ENCODE assay signal across 8 mouse cellular contexts in genomic region chr11:48838181-48838797, GRCm38 (mm10). TPM values are rescaled to one million over a fixed set of nuclear protein-coding genes. Genes with fewer than 3 reads are reported as not detected.
A peak's percentile ranks its signal among the peaks of the same experiment; 100 is the strongest.
DNase-seq lines count a peak whose midpoint lies in the region; ATAC-seq and TF ChIP-seq lines count a peak whose summit lies in the region.

No protein-coding gene starts in this region.

- no peaks in the 10 kb centered on the region for H3K27me3 ChIP-seq in MEL (ENCODE audit: control insufficient read depth in 1 of 2, insufficient read depth in 2 of 2, low read length in 2 of 2)
- H3K27me3 ChIP-seq in forebrain, embryonic 11.5 days (ENCODE audit: control insufficient read depth, insufficient read depth, low read length), result peaks cover 6% of the 10 kb centered on the region; the same call in 1 of the 2 replicates
- no peaks in the 10 kb centered on the region for H3K27me3 ChIP-seq in stomach, embryonic 15.5 days (replicated peaks)

- H3K36me3 ChIP-seq in MEL (ENCODE audit: control insufficient read depth in 1 of 2, insufficient read depth in 2 of 2, low read length in 2 of 2), result peaks cover 0 to 14% of the 10 kb centered on the region in 2 experiments; a peak in 2 of 4 replicates
- H3K36me3 ChIP-seq in forebrain, embryonic 11.5 days (ENCODE audit: control insufficient read depth, insufficient read depth, low read length), result no peaks in the 10 kb centered on the region
- H3K36me3 ChIP-seq in stomach, embryonic 15.5 days, result no peaks in the 10 kb centered on the region

- TF ChIP-seq EP300 in MEL (IDR thresholded peaks at IDR 0.05; ENCODE audit: low read depth in 1 of 2, low read length in 2 of 2), result peak; percentile 66 to 82

- no peaks in the 10 kb centered on the region for H3K9me3 ChIP-seq in MEL (replicated peaks; ENCODE audit: insufficient read depth, low read length)
- H3K9me3 ChIP-seq in forebrain, embryonic 11.5 days (ENCODE audit: control insufficient read depth, low read length), result no peaks in the 10 kb centered on the region
- H3K9me3 ChIP-seq in stomach, embryonic 15.5 days, result no peaks in the 10 kb centered on the region

- peaks cover 0 to 30% of the 10 kb centered on the region in 2 experiments; a peak in 2 of 4 replicates for H3K4me1 ChIP-seq in MEL (ENCODE audit: control insufficient read depth in 1 of 2, insufficient read depth in 2 of 2, low read length in 2 of 2)
- peaks cover 2% of the 10 kb centered on the region; the same call in 1 of the 2 replicates for H3K4me1 ChIP-seq in forebrain, embryonic 11.5 days (replicated peaks; ENCODE audit: control insufficient read depth, insufficient read depth, low read length)
- peaks cover 5% of the 10 kb centered on the region for H3K4me1 ChIP-seq in stomach, embryonic 15.5 days

- peak overlapping the region; percentile 50 for H3K27ac ChIP-seq in MEL (ENCODE audit: control insufficient read depth, low read depth, low read length)
- H3K27ac ChIP-seq in forebrain, embryonic 11.5 days (ENCODE audit: low read depth, low read length), result no peak overlapping the region
- peak overlapping the region; percentile 42 for H3K27ac ChIP-seq in stomach, embryonic 15.5 days

- peak; percentile 10 for DNase-seq in gastrocnemius, postnatal 10 days
- no peak for DNase-seq in gastrocnemius, adult 8-10 months (ENCODE audit: low spot score in 2 of 2)
- DNase-seq in MEL (ENCODE audit: low read depth, low spot score), result peak; percentile 96
- no peak for DNase-seq in forebrain, embryonic 11.5 days (ENCODE audit: low spot score)
- DNase-seq in kidney, adult 8-10 months, result peak; percentile 71 to 72
- no peak for DNase-seq in adrenal gland, postnatal 4 days (ENCODE audit: low spot score in 2 of 2)

- H3K4me3 ChIP-seq in MEL (ENCODE audit: control insufficient read depth in 1 of 2, insufficient read depth in 1 of 2, low read depth in 2 of 2, low read length in 2 of 2), result peak overlapping the region; percentile 87 to 93
- peak overlapping the region; percentile 75 for H3K4me3 ChIP-seq in forebrain, embryonic 11.5 days (ENCODE audit: low read depth, low read length)
- H3K4me3 ChIP-seq in stomach, embryonic 15.5 days (replicated peaks), result peak overlapping the region; percentile 65

- H3K79me2 ChIP-seq in MEL (ENCODE audit: control insufficient read depth, insufficient read depth, low read length, poor library complexity), result no peaks in the 10 kb centered on the region; the same call in 1 of the 2 replicates

- peak overlapping the region; percentile 82 for H3K9ac ChIP-seq in MEL (ENCODE audit: control insufficient read depth, low read depth, low read length, poor library complexity, severe bottlenecking)
- peak overlapping the region; percentile 70; the same call in 1 of the 2 replicates for H3K9ac ChIP-seq in forebrain, embryonic 11.5 days (ENCODE audit: low read length)
- peak overlapping the region; percentile 51; the same call in 1 of the 2 replicates for H3K9ac ChIP-seq in stomach, embryonic 15.5 days

- 3% methylated on average over 16 of the region's 16 CpGs for WGBS in forebrain, embryonic 11.5 days
- 2% methylated on average over 16 of the region's 16 CpGs for WGBS in stomach, embryonic 15.5 days

- 0 out of 2 replicates have a peak, but pooled peaks have one; percentile 10 for ATAC-seq in forebrain, embryonic 11.5 days (replicated peaks; ENCODE audit: low FRiP score)
- ATAC-seq in megakaryocyte, adult 5-6 weeks (ENCODE audit: poor library complexity, severe bottlenecking), result peak; percentile 50
- peak; percentile 30; the same call in 1 of the 2 replicates for ATAC-seq in stomach, embryonic 15.5 days (ENCODE audit: insufficient read depth, low FRiP score, low read depth)

- TF ChIP-seq RAD21 in MEL (IDR thresholded peaks at IDR 0.05; ENCODE audit: low read depth, low read length), result no peak

- no peak for TF ChIP-seq CTCF in MEL (IDR thresholded peaks at IDR 0.05 in 2 of 3, conservative IDR thresholded peaks at IDR 0.05 in 1 of 3; ENCODE audit: control insufficient read depth in 1 of 3, insufficient read depth in 1 of 3, low read depth in 2 of 3, low read length in 3 of 3, poor library complexity in 1 of 3, severe bottlenecking in 1 of 3)

- TF ChIP-seq POLR2A in MEL (IDR thresholded peaks at IDR 0.05; ENCODE audit: control insufficient read depth in 1 of 2, insufficient read depth in 1 of 2, low read depth in 1 of 2, low read length in 2 of 2, poor library complexity in 1 of 2), result peak in 1 of 2 experiments; percentile 59; a peak in 2 of 4 replicates

- H3K4me2 ChIP-seq in forebrain, embryonic 11.5 days (ENCODE audit: low read depth, low read length, severe bottlenecking), result peak overlapping the region; percentile 77
- H3K4me2 ChIP-seq in stomach, embryonic 15.5 days, result peak overlapping the region; percentile 88

TF ChIP-seq in MEL, 35 proteins besides CTCF, POLR2A, EP300 and RAD21 (continues in another document):
- no peak for TF ChIP-seq ZNF384 (IDR thresholded peaks at IDR 0.05; ENCODE audit: low read depth, low read length)
- TF ChIP-seq MEF2A (IDR thresholded peaks at IDR 0.05; ENCODE audit: extremely low read depth, insufficient replicate concordance, low read depth, low read length, poor library complexity, severe bottlenecking), result no peak
- peak; percentile 78 for TF ChIP-seq SIN3A (IDR thresholded peaks at IDR 0.05; ENCODE audit: low read length)
- TF ChIP-seq USF2 (IDR thresholded peaks at IDR 0.05; ENCODE audit: borderline replicate concordance in 1 of 2, insufficient read depth in 1 of 2, low read depth in 1 of 2, low read length in 2 of 2), result peak in 1 of 2 experiments; percentile 55; a peak in 2 of 4 replicates
- peak; percentile 64 for TF ChIP-seq TCF12 (IDR thresholded peaks at IDR 0.05; ENCODE audit: low read depth, low read length)
- no peak for TF ChIP-seq CHD2 (IDR thresholded peaks at IDR 0.05; ENCODE audit: low read length)
- peak; percentile 78 for TF ChIP-seq RCOR1 (IDR thresholded peaks at IDR 0.05; ENCODE audit: low read depth, low read length)

RNA-seq across cellular contexts. Expression of gene Gm12184, which starts 11.8 kb away (rescaled TPM):
- 1 to 10 TPM; 1.8 to 3.6 TPM for total RNA-seq in gastrocnemius, postnatal 10 days (2021)
- total RNA-seq in gastrocnemius, adult 8-10 months (2022), result 1 to 10 TPM; 1.4 to 3.1 (median 1.8) TPM
- total RNA-seq in MEL (2012; rRNA removed), result 7.1 and 10.9 TPM in 2 replicates
- 10 to 100 TPM in 1 of 2 experiments, not detected in 1; 15.3 TPM for polyA plus RNA-seq in MEL (2012; ENCODE audit: insufficient read depth in 1 of 2, insufficient read length in 2 of 2, low read depth in 1 of 2, low replicate concordance in 2 of 2, missing spikeins in 1 of 2)
- polyA plus RNA-seq in forebrain, embryonic 11.5 days (2014; fragmentation: Nextera tagmentation; extraction: Ambion mirVana), result 12.3 and 12.7 TPM in 2 replicates
- 6.1 and 8.5 TPM in 2 replicates for total RNA-seq in megakaryocyte, adult 5-6 weeks (2015)
- 4.6 and 12.1 TPM in 2 replicates for total RNA-seq in megakaryocyte, adult 5-6 weeks (2017)
- 10.3 and 16.4 TPM in 2 replicates for polyA plus RNA-seq in stomach, embryonic 15.5 days (2015; fragmentation: Nextera tagmentation; extraction: Ambion mirVana)
- total RNA-seq in adrenal gland, postnatal 4 days (2021), result 1 to 10 TPM; 5.3 to 5.4 TPM

RNA-seq across cellular contexts. Expression of gene Trim7, which starts 12.3 kb away (rescaled TPM):
- total RNA-seq in gastrocnemius, postnatal 10 days (2021), result 100 to 1,000 TPM; 107 to 110 TPM
- 10 to 100 TPM; 25.5 to 30.8 (median 29.7) TPM for total RNA-seq in gastrocnemius, adult 8-10 months (2022)
- 0.72 and 0.81 TPM in 2 replicates for total RNA-seq in MEL (2012; rRNA removed)
- polyA plus RNA-seq in MEL (2012; ENCODE audit: insufficient read depth in 1 of 2, insufficient read length in 2 of 2, low read depth in 1 of 2, low replicate concordance in 2 of 2, missing spikeins in 1 of 2), result 1 to 10 TPM in 1 of 2 experiments, not detected in 1; 1.3 TPM
- polyA plus RNA-seq in forebrain, embryonic 11.5 days (2014; fragmentation: Nextera tagmentation; extraction: Ambion mirVana), result 0.51 and 2.1 TPM in 2 replicates
- total RNA-seq in megakaryocyte, adult 5-6 weeks (2015), result 0.51 and 0.68 TPM in 2 replicates
- 0.18 and 0.57 TPM in 2 replicates for total RNA-seq in megakaryocyte, adult 5-6 weeks (2017)
- 2.3 and 2.5 TPM in 2 replicates for polyA plus RNA-seq in stomach, embryonic 15.5 days (2015; fragmentation: Nextera tagmentation; extraction: Ambion mirVana)
- 10 to 100 TPM in 1 of 2 experiments, 1 to 10 TPM in 1; 9.5 to 14.2 TPM for total RNA-seq in adrenal gland, postnatal 4 days (2021)

RNA-seq across cellular contexts. Expression of gene Trim41, which starts 21.1 kb away (rescaled TPM):
- 10 to 100 TPM; 22.2 to 22.8 TPM for total RNA-seq in gastrocnemius, postnatal 10 days (2021)
- total RNA-seq in gastrocnemius, adult 8-10 months (2022), result 10 to 100 TPM; 13.7 to 25.0 (median 20.8) TPM
- 31.6 and 37.0 TPM in 2 replicates for total RNA-seq in MEL (2012; rRNA removed)
- 10 to 100 TPM; 56.4 to 76.3 TPM for polyA plus RNA-seq in MEL (2012; ENCODE audit: insufficient read depth in 1 of 2, insufficient read length in 2 of 2, low read depth in 1 of 2, low replicate concordance in 2 of 2, missing spikeins in 1 of 2)
- polyA plus RNA-seq in forebrain, embryonic 11.5 days (2014; fragmentation: Nextera tagmentation; extraction: Ambion mirVana), result 4.5 and 5.6 TPM in 2 replicates
- 11.8 and 13.6 TPM in 2 replicates for total RNA-seq in megakaryocyte, adult 5-6 weeks (2015)
- 39.2 and 43.7 TPM in 2 replicates for total RNA-seq in megakaryocyte, adult 5-6 weeks (2017)
- 5.0 and 6.7 TPM in 2 replicates for polyA plus RNA-seq in stomach, embryonic 15.5 days (2015; fragmentation: Nextera tagmentation; extraction: Ambion mirVana)
- 10 to 100 TPM; 62.4 to 69.7 TPM for total RNA-seq in adrenal gland, postnatal 4 days (2021)

RNA-seq across cellular contexts. Expression of gene Irgm1, which starts 33.2 kb away (rescaled TPM):
- total RNA-seq in gastrocnemius, postnatal 10 days (2021), result 1 to 10 TPM; 5.9 to 7.0 TPM
- 10 to 100 TPM; 12.0 to 13.7 (median 12.9) TPM for total RNA-seq in gastrocnemius, adult 8-10 months (2022)
- total RNA-seq in MEL (2012; rRNA removed), result 7.5 and 10.7 TPM in 2 replicates
- polyA plus RNA-seq in MEL (2012; ENCODE audit: insufficient read depth in 1 of 2, insufficient read length in 2 of 2, low read depth in 1 of 2, low replicate concordance in 2 of 2, missing spikeins in 1 of 2), result 10 to 100 TPM in 1 of 2 experiments, not detected in 1; 10.0 TPM
- 1.5 TPM in 2 replicates for polyA plus RNA-seq in forebrain, embryonic 11.5 days (2014; fragmentation: Nextera tagmentation; extraction: Ambion mirVana)
- total RNA-seq in megakaryocyte, adult 5-6 weeks (2015), result 59.0 and 67.2 TPM in 2 replicates
- 54.1 and 62.0 TPM in 2 replicates for total RNA-seq in megakaryocyte, adult 5-6 weeks (2017)
- 12.8 and 14.3 TPM in 2 replicates for polyA plus RNA-seq in stomach, embryonic 15.5 days (2015; fragmentation: Nextera tagmentation; extraction: Ambion mirVana)
- total RNA-seq in adrenal gland, postnatal 4 days (2021), result 10 to 100 TPM; 17.3 to 20.1 TPM

RNA-seq across cellular contexts. Expression of gene Rack1, which starts 38.2 kb away (rescaled TPM):
- total RNA-seq in gastrocnemius, postnatal 10 days (2021), result 100 to 1,000 TPM; 536 to 557 TPM
- total RNA-seq in gastrocnemius, adult 8-10 months (2022), result 100 to 1,000 TPM; 411 to 495 (median 459) TPM
- total RNA-seq in MEL (2012; rRNA removed), result 5,378 and 5,815 TPM in 2 replicates
- 1,000 to 10,000 TPM in 1 of 2 experiments, 100 to 1,000 TPM in 1; 376 to 4,421 TPM for polyA plus RNA-seq in MEL (2012; ENCODE audit: insufficient read depth in 1 of 2, insufficient read length in 2 of 2, low read depth in 1 of 2, low replicate concordance in 2 of 2, missing spikeins in 1 of 2)
- 648 and 653 TPM in 2 replicates for polyA plus RNA-seq in forebrain, embryonic 11.5 days (2014; fragmentation: Nextera tagmentation; extraction: Ambion mirVana)
- 1,656 and 1,714 TPM in 2 replicates for total RNA-seq in megakaryocyte, adult 5-6 weeks (2015)
- total RNA-seq in megakaryocyte, adult 5-6 weeks (2017), result 910 and 1,013 TPM in 2 replicates
- 732 and 736 TPM in 2 replicates for polyA plus RNA-seq in stomach, embryonic 15.5 days (2015; fragmentation: Nextera tagmentation; extraction: Ambion mirVana)
- total RNA-seq in adrenal gland, postnatal 4 days (2021), result 100 to 1,000 TPM; 940 to 975 TPM

Comparison
In these comparisons a context has a peak if more than half of its experiments do, and no peak if none do; other contexts are left out.
1. DNase-seq: peak in gastrocnemius, postnatal 10 days (single experiment), MEL (single experiment) and kidney, adult 8-10 months (2 of 2); none in gastrocnemius, adult 8-10 months (0 of 2), forebrain, embryonic 11.5 days (single experiment) and adrenal gland, postnatal 4 days (0 of 2).
2. Peak in every context shown above with its lines, with median percentiles within 50 percentile points of each other: H3K4me3 ChIP-seq, H3K9ac ChIP-seq and ATAC-seq.